Mouse (Mus musculus): ENCODE measurements around the gene Abcc6.
A peak's percentile ranks its signal among the peaks of the same experiment; 100 is the strongest.
"Not testable (repeated sequence)": the region's sequence is repeated elsewhere in the genome, so short reads cannot be mapped to it uniquely, and the experiment has no call there.

Gene Abcc6

DNA sequence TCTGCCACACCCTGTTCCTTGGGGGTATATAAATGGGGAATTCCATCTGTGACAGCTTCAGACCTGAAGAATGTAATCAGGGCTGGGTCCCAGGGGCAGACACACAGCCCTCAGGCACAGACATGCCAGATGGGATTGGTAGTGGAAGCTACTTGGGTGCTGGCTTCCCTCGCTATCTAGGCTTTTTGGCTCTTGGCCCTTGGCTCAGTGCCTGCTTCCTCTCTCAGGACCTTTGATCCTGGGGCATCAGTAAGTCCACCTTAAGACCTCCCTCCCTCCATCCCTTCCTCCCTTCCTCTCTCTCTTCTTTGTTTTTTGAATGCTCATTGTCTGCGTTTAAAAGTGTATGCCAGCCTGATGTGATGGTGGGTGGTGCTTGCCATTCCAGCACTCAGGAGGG, 90.3 kb downstream of the Abcc6 start:
- no peak for DNase-seq (ENCODE audit: extremely low read depth, low read depth, low spot score)

DNA sequence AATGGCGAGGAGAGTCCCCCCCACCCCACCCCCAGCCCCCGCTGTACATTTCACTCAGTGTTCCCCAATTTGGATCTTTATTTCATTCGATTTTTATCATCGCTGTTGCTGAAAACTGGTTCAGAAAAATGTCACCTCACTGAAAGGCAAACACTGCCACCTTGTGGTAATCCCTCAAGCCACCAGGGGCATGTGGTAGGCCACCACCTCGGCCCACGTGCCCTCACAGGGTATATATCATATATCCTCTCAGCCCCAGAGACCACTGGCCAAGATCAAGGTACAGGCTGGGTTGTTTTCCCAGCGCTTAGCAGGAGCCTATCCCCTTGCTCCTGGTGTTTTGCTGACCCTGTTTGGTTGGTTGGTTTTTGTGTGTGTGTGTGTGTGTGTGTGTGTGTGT, 95.0 kb downstream of the Abcc6 start:
- no peak for DNase-seq (ENCODE audit: extremely low read depth, low read depth, low spot score)

DNA sequence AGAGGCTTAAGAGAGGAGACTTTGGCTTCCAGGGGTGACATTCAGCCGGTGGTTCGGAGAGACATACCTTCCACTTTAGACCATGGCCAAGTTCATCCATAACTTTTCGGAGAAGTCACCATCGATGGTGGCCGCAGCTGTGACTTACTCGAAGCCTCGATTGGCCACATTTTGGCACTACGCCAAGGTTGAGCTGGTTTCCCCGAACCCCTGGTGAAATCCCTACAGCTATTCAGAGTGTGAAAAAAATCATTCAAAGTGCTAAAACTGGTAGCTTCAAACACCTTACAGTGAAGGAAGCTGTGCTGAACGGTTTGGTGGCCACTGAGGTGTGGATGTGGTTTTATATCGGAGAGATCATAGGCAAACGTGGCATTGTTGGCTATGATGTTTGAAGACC, 96.3 kb downstream of the Abcc6 start:
- DNase-seq (ENCODE audit: extremely low read depth, low read depth, low spot score): not testable (repeated sequence)

DNA sequence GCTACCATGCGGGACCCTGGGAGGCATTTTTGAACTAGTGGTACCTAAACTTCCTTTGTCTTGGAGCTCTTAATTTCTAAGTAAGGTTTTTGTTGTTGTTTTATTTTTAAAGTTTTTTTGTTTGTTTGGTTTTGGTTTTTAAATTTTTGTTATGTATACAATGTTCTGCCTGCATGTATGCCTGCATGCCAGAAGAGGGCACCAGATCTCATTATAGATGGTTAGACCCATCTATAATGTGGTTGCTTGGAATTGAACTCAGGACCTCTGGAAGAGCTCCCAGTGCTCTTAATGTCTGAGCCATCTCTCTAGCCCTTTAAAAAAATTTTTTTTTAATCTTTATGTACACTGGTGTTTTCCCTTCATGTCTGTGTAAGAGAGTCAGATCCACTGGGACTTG, 100.4 kb downstream of the Abcc6 start:
- DNase-seq (ENCODE audit: extremely low read depth, low read depth, low spot score): no peak

DNA sequence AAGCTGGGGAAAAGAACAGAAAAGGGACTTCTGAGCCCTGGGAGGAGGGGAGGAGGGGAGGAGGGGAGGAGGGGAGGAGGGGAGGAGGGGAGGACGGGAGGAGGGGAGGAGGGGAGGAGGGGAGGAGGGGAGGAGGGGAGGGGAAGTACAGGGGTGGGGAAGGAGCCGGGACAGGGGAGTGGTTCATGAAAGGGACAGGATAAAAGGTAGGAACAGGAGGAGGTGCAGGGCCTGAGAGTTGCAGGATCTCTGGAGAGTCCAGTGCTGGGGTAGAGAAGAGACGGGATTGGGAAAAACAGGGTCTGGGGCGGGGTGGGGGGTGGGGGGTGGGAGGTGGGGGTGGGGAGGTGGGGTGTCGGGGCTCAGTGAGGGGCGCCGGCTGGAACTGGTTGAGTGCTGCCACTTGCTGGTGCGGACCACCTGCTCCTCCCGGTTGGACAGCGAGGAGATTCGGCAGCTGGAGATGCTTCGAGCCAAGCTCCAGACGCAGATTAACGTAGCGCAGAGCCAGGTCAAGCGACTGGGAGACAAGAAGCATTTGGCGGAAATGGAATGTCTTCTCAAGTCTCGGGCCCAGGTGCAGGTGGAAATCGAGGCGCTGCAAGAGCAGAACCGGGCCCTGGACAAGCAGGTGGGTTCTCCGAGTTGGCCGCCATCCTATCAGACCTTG, 101.3 kb downstream of the Abcc6 start:
- no peak for DNase-seq (ENCODE audit: extremely low read depth, low read depth, low spot score)

DNA sequence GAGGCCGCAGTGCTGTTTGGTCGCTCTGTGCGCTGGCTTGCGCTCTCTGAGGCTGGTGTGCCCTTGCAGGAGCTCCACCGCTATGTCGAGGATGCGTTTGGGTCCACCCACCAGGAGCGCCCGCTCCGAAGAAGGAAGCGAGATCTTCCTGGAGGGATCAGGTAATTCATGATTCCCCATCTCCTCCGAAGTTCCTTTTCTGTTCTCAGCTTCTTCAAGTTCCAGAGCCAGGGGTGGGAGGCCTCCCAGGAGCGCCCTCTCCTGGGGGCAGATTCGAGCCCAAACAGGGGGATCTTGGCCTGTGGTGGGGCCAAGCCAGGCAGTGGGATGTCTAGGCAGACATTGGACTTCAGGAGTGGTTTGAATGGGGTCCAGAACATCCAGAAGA, 105.7 kb downstream of the Abcc6 start:
- DNase-seq (ENCODE audit: extremely low read depth, low read depth, low spot score): no peak

DNA sequence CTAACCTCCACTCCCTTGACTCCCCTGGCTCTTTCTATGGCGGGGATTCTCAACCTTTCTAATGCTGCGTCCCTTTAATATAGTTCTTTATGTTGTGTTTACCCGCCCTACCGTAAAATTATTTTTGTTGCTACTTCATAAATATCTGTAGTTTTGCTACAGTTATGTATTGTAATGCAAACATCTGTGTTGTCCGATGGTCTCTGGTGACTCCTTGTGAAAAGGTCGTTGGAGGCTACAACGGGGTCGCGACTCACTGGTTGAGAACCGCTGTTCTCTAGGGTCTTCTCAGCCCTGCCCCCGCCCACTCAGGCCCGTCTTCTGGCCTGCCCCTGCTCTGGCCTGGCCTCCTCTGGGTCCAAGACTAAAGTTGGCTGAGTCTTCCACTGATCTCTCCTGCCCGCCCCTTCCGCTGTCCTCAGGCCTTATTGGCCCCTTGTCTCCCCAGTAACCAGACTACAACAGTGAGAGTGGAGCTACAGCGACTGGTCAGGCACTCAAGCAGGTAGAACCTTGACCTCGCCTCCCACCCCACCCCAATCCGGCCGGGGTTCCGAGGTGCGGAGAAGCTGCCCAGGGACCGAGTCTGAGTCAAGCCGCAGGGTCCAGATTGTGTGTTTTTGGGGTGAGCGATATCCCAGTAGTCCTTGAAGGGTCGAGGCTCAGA, 106.2 kb downstream of the Abcc6 start, which contains the start of gene Ccdc114:
Ccdc114 (plus strand) TSS at position 311 of the 667 bp plus-strand sequence.
- no peak for DNase-seq (ENCODE audit: extremely low read depth, low read depth, low spot score)

DNA sequence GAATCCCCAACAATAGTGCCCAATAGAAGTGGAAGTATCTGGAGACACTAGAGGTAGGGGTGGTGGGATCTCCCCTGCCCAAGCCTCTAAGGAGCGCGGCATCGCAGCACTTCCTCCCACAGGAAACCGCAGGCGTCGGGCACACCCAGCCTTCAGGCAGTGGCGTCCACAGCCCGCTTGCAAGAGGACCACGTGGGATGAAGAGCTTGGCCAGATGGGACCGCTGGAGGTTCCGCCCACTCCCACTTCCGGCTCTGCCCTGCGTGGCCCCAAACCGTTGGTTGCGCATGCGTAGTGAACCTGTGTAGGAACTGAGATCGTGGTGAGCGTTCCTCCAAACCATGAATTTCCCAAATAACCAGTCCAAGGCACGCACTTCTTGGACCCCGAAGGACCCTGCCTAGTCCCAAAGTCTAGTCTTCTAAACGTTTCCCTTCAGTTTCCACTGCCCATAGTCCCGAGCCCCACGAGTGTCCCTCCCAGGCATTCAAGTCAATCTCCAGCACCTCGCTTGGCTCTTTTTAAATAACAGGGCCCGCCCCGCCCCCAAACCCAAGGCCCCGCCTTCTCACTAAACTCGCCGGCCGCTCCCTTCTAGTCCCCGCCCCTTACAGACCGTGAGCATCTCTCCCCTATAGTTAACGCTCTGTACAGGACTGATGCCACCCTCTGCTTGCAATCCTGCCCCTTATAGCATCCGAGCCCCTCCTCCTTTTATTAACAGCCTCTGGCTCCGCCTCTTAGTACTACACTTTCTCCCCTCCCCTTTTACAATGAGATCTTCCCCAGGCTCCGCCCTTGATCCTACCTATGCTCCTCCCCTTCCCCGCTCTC, 107.0 kb downstream of the Abcc6 start:
- peak; percentile 25 for DNase-seq (ENCODE audit: extremely low read depth, low read depth, low spot score)

DNA sequence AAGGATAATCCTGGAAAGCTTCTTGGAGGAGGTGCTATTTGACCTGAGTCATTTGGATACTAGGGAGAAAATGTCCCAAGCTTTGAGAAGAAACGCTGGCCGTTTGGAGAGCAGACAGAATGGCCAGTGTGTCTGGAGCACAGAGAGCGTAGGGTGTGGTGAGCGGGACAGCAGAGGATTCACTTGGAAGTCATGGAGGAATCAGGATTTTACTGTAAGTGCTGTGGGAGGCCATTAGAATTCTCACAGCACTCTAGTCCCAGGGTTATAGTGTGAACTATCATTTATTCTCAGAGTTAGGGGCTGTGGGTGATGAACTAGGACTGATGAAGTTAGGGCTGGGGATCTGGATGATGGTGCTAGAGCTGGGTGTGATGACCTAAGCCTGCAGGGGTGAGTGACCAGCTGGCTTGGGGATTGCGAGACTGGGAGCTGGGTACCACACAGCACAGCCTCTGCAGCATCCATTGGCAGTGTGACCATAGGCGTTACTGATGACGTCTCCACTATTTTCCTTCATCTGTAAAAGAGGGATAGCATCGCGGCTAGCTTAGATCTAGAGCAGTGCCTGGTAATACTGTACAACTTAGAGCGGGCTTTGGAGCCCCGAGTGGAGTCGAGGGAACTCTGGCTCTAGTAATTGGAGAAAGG, 108.0 kb downstream of the Abcc6 start:
- no peak for DNase-seq (ENCODE audit: extremely low read depth, low read depth, low spot score)

DNA sequence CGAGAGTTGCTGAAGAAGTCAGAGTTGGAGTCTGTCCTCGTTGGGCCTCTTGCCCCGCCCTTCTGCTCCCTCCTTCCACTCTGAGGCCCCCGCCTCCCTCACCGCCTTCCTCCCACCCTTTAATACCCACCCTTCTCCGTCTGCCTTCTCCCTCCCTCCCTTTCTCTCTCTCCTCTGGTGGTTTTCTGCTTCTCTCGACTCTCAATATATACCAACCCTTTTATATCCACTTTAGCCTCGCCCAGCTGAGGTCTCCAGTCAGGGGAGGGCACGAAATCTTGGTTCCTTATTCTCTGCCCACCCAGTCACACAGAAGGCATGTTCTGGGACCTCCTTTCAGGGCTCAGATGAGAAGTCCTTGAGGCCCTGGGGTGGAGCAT, 108.9 kb downstream of the Abcc6 start, which contains the start of gene Emp3:
Emp3 (minus strand) TSS at position 163 of the 380 bp plus-strand sequence.
- no peak for DNase-seq (ENCODE audit: extremely low read depth, low read depth, low spot score)

DNA sequence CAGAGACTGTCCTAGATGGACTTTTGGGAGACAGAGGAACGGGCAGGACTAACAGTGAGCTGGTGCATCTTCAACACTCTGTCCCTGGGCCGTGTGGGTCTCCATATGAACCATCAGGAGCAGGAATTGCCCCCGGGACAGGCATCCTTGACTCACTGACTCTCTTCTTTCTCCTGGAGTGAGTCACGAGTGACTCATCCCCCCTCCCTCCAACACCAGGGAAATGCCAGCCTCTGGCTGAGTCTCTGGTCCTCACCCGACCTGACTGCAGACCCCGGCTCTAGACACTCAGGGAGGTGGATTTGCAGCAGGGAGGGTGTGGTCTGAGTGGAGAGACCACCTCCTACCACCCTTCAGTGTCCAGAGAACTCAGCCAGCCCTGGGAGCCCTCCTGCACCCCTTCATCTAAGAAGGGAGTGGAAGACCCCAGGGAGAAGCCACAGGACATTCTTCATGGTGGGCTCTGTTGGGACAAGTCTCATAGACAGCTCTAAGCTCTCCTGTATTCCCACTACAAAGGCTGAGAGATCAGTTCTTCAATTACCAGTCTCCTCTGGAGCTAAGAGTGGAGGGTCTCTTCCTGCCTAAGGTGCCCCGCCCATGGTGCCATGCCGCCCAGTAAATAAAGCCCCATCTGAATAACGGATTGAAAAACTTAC, 109.4 kb downstream of the Abcc6 start:
- no peak for DNase-seq (ENCODE audit: extremely low read depth, low read depth, low spot score)

DNA sequence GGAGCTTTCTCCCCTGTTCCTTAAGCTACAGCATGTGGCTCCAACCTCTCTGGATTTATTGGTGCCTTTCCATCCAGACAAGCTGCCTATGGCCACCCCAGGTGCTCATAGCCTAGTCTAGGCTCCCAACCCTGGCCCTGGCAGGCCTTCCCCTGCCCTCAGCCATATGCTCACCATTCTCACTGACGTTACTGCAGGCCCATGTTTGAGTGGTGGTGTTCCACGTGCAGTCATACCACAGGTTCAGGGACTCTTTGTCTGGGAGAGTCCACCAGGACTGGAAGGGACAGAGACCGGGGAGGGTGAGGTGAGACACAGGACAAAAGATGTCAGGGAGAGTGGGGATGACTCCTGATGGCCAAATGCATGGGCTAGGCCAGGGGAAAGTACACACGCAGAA, 110.3 kb downstream of the Abcc6 start:
- no peak for DNase-seq (ENCODE audit: extremely low read depth, low read depth, low spot score)

DNA sequence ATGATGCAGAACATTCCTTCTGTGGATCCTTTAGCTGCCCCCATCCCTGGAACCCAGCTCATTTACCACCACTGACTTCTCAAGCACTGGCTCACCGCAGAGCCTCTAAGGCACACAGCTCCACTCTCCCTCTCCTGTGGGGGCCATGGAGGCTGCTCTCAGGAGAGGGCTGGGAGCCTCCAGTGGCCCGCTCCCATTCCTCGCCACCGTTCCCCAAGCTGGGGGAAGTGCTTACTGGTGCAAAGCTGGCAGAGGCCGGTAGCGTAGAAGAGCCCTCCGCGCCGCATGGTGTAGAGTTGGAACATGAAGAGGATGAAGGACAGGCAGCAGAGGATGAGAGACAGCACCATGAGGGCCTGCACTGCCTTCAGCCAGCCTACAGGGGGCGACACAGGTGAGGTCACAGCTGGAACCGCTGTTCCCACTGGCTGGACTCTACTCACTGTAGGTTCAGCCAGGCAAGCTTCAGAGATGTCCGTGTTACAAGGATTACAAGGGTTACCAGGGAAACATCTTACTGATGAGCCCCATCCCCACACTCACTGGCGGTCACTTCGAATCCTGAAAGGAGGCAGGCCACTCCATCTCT, 110.9 kb downstream of the Abcc6 start:
- DNase-seq (ENCODE audit: extremely low read depth, low read depth, low spot score): no peak

DNA sequence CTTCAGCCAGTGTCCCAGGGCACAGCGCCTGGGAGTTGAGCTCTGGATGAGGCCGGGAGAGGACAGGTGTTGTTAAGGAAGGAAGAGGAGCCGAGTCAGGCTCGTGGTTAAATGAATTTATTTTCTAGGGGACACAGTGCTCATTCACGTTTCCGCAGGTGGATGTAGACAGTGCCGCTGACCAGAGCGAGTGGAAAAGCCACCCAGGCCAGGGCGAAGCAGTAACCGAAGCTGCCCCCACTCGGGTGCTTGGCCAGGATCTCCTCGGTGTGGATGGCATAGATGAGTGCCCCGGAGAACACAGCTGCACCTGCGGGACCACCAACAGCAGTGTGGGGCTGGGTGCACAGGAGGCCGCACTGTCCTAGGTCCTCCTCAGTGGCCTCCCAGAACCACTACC, 112.2 kb downstream of the Abcc6 start:
- no peak for DNase-seq (ENCODE audit: extremely low read depth, low read depth, low spot score)
